Mouse (Mus musculus): Measurements from ENCODE around the gene Oscp1.

Oscp1 gene

DNA sequence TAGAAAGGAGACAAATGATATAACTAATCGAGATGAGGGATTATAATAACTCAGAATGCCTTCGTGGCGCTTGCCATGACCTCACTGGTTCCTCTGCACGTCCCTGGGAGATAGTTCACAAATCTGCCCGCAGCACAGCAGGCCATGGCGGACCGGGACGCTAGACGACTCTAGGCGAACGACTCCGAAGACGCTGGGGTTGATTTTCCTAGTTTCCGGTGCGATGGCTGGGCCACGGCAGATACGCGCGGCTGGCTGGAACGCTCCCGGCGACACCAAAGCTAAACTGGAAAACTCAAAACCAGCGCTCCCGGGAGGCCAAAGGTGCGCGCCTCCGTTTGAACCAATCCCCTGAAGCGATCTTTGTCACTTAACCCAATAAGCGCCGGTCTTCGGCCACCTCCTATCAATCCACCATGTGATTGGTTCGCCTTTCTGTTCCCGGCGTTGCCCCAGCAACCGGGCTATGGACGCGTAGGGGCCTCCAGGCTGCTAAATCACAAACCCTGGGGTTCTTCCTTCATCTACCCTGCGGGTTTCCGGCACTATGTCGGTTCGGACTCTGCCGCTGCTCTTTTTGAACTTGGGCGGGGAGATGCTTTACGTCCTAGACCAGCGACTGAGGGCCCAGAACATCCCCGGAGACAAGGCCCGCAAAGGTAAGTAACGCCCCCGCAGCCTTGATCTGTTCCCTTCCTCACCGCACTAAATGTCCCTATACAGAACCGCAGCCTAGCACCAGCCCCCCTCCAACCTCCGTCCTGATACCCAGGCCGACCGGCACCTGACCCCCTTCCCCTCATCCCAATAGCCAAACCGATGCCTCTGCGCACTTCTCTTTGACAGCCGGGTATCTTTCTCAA lies at the start of gene Oscp1:
Gene Oscp1, plus strand, starts transcription at position 432 of the 863 bp plus-strand sequence.
- peak; percentile 81 for DNase-seq (ENCODE audit: extremely low read depth, insufficient read length, low spot score)

GRCm38 (mm10) chr4:126017676-126018332 lies 40.6 kb upstream of the Oscp1 start:
- no peak for DNase-seq (ENCODE audit: extremely low read depth, insufficient read length, low spot score)

DNA sequence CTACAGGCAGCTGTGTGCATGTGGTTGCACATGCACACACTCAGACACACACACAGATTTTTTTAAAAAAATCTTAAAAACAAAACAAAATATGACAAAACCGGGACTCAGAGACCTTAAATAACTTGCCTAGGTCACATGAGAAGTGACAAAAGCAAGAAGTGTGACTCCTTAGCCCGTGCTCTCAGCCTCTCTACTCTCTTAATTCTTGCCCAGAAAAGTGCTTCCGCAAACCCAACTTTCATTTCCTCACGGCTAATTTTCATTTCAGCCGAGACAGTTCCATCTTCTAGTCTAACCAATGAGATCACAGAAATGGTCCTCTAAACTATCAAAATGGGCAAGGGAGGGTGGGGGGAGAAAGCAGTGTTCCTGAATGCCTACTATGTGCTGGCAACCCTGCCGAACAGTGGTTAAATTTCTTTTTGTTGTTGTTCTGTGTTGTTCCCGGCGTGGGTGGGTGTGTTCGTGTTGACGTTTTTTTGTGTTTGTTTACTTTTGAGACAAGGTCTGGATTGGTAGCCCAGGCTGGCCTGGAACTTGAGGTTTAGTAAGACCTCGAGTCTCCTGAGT lies 39.3 kb upstream of the Oscp1 start:
- no peak for DNase-seq (ENCODE audit: extremely low read depth, insufficient read length, low spot score)

- no peak for DNase-seq (ENCODE audit: extremely low read depth, insufficient read length, low spot score)
These were observed 34.0 kb upstream of the Oscp1 start, which contains the start of gene Csf3r for GRCm38 (mm10) chr4:126024303-126024900. Gene Csf3r, plus strand, starts transcription at chr4:126024550.

DNA sequence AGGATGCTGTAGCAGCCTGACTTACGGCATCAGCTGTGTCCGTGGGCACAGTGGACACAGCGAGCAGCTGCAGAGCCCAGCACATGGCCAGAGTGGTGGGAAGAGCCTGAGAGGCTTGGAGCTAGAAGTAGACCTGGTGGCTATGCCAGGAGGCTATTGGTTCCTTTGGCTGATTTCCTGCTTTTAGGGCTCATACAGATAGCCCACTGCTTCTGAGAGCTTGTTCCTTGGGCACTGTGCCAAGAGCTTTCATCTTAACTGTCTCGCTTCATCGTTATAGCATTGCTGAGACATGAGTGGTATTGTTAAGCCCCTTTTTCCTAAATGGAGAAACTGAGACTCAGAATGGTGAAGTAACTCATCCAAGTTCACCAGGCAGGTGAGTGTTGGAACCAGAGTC lies 32.6 kb upstream of the Oscp1 start:
- no peak for DNase-seq (ENCODE audit: extremely low read depth, insufficient read length, low spot score)

DNA sequence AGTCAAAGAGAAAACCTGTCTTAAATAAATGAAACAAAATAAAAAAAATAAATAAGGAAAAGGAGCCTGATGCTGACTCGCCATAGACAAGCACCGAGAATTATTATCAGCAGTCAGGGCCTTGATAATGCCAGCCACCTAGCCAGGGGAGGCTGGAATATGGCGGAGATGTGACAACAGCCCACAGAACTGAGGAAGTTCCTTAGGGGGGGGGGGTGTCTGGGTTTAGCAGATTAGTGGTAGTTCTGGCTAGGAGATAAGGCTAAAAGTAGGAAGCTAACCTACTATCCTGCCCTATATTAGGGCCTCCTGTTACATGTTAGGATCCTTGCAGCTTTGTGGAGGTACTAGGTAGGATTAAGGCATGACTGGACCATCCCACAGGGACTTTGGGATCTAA lies 30.4 kb upstream of the Oscp1 start:
- no peak for DNase-seq (ENCODE audit: extremely low read depth, insufficient read length, low spot score)

DNA sequence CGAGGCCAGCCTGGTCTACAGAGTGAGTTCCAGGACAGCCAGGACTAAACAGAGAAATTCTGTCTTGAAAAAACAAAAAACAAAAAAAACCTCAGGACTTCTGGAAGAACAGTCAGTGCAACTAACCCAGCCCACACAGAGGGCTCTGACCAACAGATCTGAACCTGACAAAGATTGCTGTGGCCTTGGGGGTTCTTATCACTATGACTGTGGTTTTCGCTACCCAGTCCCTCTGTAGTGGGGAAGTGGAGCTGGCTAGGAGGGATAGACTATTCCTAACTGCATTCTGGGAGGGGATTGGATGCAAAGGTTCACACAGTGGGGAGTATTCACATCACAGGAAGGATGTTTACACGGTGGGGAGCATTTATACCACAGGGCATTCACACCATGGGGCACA lies 29.3 kb upstream of the Oscp1 start:
- DNase-seq (ENCODE audit: extremely low read depth, insufficient read length, low spot score), result no peak

DNA sequence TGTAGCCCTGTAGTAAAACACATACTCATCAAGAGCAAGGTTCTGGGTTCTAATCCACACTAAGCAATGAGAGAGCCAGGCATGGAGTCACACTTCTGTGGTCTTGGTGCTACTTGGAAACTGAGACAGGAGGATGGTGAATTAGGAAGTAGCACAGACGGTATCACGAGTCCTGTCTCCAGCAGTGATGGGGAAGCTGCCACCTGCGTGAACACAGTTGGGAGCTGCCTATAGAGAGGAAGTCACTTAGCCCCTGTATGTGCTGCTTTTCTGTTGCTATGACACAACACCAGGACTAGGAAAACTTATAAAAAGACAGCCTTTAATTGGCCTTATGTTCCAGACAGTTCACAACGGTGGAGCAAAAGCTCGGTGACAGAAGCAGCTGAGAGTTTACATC lies 27.7 kb upstream of the Oscp1 start:
- DNase-seq (ENCODE audit: extremely low read depth, insufficient read length, low spot score), result no peak

- DNase-seq (ENCODE audit: extremely low read depth, insufficient read length, low spot score), result no peak
These were observed 23.0 kb upstream of the Oscp1 start for GRCm38 (mm10) chr4:126035413-126035812.

DNA sequence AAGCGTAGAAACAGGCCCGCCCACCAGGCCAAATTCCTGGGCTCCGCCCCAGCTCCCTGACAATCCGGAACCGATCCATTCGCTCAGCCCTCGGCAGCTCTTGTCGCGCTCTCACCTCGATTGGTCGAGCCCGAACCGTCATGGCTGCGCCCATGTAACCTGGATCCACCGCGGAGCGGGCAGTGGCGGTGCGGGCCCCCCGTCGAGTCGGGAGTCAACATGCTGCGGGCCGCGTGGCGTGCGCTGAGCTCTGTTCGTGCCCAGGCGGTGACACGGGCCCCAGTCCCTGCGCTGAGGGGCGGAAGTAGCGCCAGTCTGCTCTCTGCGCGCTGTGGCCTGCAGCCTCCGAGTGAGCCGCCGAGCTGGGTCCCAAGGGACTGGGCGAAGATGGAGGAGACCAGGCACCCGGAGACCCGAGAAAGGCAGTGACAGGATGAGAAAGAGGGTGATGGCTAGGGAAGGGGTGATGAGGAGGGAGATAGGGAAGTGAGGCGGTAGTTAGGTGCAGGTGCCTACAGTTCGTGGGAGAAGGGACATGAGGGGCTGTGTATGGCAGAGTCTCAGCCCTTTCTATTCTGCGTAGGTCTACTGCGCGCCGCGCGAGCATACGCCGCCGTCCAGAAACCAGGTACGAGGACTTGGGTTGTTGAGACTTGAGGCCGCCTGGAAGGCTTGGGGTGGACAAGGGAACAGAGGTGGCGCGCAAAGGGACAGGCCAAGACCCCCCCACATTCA lies 11.3 kb upstream of the Oscp1 start, which contains the start of gene Mrps15:
Gene Mrps15, plus strand, starts transcription at position 75 of the 735 bp plus-strand sequence.
- peak; percentile 86 for DNase-seq (ENCODE audit: extremely low read depth, insufficient read length, low spot score)

DNA sequence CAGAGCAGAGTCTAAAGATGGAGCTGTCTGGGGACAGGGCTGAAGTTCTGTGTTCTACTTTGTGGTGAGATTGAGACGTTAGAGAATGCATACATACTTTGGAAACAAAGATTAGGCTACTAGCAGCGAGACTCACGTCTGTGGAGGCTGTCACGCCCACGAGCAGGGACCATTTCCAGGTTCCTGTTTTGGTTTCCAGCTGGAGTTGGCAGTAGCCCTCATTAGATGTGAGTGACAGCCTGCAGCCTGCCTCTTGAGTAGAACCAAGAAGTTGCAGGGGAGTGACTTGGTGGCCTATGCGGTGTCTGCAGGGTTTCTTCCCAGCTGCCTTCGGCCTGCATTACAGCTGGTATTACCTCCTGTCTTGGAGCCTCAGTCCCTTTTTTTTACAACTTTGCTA lies 6.7 kb upstream of the Oscp1 start:
- DNase-seq (ENCODE audit: extremely low read depth, insufficient read length, low spot score), result no peak

- no peak for DNase-seq (ENCODE audit: extremely low read depth, insufficient read length, low spot score)
These were observed 895 bp upstream of the Oscp1 start for GRCm38 (mm10) chr4:126057207-126058133.

DNA sequence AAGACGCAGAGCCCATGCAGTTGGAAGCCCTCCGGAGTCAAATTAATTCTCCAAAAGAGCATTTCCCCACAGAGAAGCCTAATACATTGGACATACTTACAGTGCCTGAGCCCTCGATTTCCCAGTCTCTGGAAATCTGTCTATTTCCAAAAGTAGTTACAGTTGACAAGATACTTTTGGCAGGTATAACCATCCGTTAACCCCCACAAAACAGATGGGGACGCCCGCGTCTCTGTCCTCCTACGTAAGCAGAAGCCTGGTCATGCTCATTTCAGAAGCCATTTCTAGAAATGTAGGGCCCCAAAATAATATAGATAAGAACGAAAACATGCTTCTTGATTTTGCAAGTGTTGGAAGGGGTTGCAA lies 615 bp downstream of the Oscp1 start:
- no peak for DNase-seq (ENCODE audit: extremely low read depth, insufficient read length, low spot score)

DNA sequence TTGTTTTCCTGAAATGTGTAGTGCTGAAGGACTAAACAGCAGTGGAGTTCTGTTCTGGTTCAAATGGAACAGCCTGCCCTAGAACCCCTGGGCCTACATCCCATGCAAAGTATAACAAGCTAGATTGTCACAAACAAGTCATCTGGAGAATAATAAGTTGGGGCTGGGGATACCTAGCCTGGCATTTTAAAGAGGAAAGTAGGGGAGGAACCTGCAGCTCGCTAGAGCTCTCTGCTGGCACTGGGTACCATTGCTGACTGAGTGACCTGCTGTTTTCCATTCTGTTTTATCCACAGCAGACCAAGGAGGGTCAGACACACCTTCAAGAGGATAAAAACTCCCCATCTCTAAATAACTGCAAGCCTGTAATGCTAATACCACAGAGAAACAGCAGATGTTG lies 4.5 kb downstream of the Oscp1 start:
- DNase-seq (ENCODE audit: extremely low read depth, insufficient read length, low spot score), result no peak

- no peak for DNase-seq (ENCODE audit: extremely low read depth, insufficient read length, low spot score)
These were observed 6.9 kb downstream of the Oscp1 start for GRCm38 (mm10) chr4:126065241-126065640.

DNA sequence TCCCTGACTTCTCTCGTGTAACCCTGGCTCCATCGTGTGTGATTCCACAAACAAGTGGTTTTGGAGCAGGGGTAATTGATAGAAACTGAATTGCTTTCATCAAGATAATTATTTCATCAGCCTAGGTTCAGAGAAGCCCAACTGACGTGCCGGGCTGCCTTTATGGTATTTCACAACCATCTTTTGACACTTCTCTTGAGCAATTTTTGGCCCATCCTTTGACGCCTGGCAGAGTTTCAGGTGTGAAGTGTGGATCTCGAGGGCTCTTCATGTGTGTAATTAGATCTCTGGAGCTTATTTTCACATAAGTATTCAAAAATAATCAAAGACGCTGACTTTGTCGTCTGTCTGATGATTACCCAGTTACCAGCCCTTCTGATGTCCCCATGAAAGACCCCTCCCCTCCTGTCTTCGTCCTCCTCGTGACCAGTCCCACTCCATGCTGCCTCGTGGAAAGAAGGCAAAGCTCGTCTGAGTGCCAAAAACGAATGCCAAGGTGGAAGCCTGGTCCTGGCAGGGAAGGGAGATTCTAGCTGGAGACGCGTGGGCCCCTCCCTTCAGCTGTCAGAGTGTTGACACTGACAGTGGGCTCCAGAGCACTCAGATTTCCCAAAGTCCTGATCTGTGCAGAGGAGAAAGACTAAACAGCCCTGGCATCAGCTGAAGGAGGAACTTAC lies 9.2 kb downstream of the Oscp1 start:
- DNase-seq (ENCODE audit: extremely low read depth, insufficient read length, low spot score), result no peak

GRCm38 (mm10) chr4:126068842-126069241 lies 10.5 kb downstream of the Oscp1 start:
- DNase-seq (ENCODE audit: extremely low read depth, insufficient read length, low spot score), result no peak

DNA sequence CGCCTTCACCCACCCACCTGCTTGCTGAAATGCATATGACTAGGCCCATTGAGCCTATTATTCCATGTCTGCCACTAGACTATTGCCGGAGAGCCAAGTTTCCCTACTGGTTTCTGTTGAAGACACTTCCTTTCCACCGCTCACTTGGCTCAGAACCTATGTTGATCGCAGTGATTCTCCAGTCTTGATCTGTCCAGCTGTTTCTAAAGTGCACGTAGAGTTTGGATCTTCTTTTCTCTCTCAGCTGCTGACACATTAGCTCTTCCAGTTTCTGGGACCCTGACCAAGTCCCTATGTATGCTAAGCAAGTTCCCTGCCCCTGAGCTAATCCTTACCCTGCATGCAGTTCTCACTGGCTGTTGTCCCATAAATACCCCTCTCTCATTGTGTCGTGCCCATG lies 19.5 kb downstream of the Oscp1 start:
- DNase-seq (ENCODE audit: extremely low read depth, insufficient read length, low spot score), result no peak

DNA sequence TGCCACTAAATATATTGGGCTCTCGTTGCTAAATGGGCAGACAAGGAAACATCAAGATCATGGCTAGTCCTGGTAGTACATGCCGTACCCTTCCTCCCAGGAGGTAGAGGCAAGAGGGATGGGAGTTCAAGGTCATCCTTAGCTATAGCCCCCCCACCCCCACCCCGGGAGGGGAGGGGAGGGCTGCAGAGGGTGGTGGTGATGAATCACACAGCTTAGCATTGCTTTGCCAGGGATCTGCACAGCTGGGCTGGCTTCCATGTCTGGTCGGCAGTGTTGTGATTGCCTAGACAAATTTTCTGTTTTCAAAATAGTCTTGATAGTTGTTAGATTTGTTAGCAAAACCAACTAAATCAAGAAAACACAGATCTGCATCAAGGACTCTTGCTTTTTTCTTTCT lies 20.9 kb downstream of the Oscp1 start:
- DNase-seq (ENCODE audit: extremely low read depth, insufficient read length, low spot score), result no peak
